Mouse (Mus musculus): ENCODE results near the gene Rdh11.
"Not testable (repeated sequence)": the region's sequence is repeated elsewhere in the genome, so short reads cannot be mapped to it uniquely, and the experiment has no call there.

Rdh11 gene

GRCm38 (mm10) chr12:79192193-79192592, at the start of gene Rdh11:
Rdh11 (minus strand) TSS chr12:79192293.
- no peak for DNase-seq (ENCODE audit: low read depth)

- no peak for DNase-seq (ENCODE audit: low read depth)
Observed at GRCm38 (mm10) chr12:79235485-79236080, 43.5 kb upstream of the Rdh11 start.

GRCm38 (mm10) chr12:79217511-79217910, 25.4 kb upstream of the Rdh11 start:
- DNase-seq (ENCODE audit: low read depth): no peak

- no peak for DNase-seq (ENCODE audit: low read depth)
Observed at GRCm38 (mm10) chr12:79211447-79211846, 19.4 kb upstream of the Rdh11 start.

GRCm38 (mm10) chr12:79208703-79209464, 16.8 kb upstream of the Rdh11 start, which contains the start of gene Rdh12:
Rdh12 (plus strand) TSS chr12:79208914.
- peak; percentile 70 for DNase-seq (ENCODE audit: low read depth)

GRCm38 (mm10) chr12:79201882-79202281, 9.8 kb upstream of the Rdh11 start:
- no peak for DNase-seq (ENCODE audit: low read depth)

- no peak for DNase-seq (ENCODE audit: low read depth)
Observed at GRCm38 (mm10) chr12:79197105-79197504, 5.0 kb upstream of the Rdh11 start.

GRCm38 (mm10) chr12:79193441-79193840, 1.3 kb upstream of the Rdh11 start:
- DNase-seq (ENCODE audit: low read depth): peak; percentile 79

- peak; percentile 90 for DNase-seq (ENCODE audit: low read depth)
Observed at GRCm38 (mm10) chr12:79191701-79192100, 392 bp downstream of the Rdh11 start.

- DNase-seq (ENCODE audit: low read depth): peak; percentile 68
Observed at GRCm38 (mm10) chr12:79190931-79191673, 991 bp downstream of the Rdh11 start.

GRCm38 (mm10) chr12:79185160-79185559, 6.9 kb downstream of the Rdh11 start:
- DNase-seq (ENCODE audit: low read depth): not testable (repeated sequence)

- no peak for DNase-seq (ENCODE audit: low read depth)
Observed at GRCm38 (mm10) chr12:79175998-79176397, 16.1 kb downstream of the Rdh11 start.

- DNase-seq (ENCODE audit: low read depth): no peak
Observed at GRCm38 (mm10) chr12:79173721-79174120, 18.4 kb downstream of the Rdh11 start.

- DNase-seq (ENCODE audit: low read depth): peak; percentile 93
Observed at GRCm38 (mm10) chr12:79172019-79172941, 19.8 kb downstream of the Rdh11 start, which contains the start of gene Vti1b. Vti1b (minus strand) TSS chr12:79172667.

GRCm38 (mm10) chr12:79171269-79171995, 20.7 kb downstream of the Rdh11 start:
- DNase-seq (ENCODE audit: low read depth): no peak

GRCm38 (mm10) chr12:79170421-79170820, 21.7 kb downstream of the Rdh11 start:
- DNase-seq (ENCODE audit: low read depth): no peak

GRCm38 (mm10) chr12:79169173-79169572, 22.9 kb downstream of the Rdh11 start:
- DNase-seq (ENCODE audit: low read depth): no peak

- DNase-seq (ENCODE audit: low read depth): no peak
Observed at GRCm38 (mm10) chr12:79162876-79163275, 29.2 kb downstream of the Rdh11 start.

GRCm38 (mm10) chr12:79149653-79150052, 42.4 kb downstream of the Rdh11 start:
- DNase-seq (ENCODE audit: low read depth): no peak

GRCm38 (mm10) chr12:79141384-79141783, 50.7 kb downstream of the Rdh11 start:
- DNase-seq (ENCODE audit: low read depth): no peak

- no peak for DNase-seq (ENCODE audit: low read depth)
Observed at GRCm38 (mm10) chr12:79140811-79141210, 51.3 kb downstream of the Rdh11 start.

Measured in naive thymus-derived CD4-positive, alpha-beta T cell, adult 2 months (primary cell).